Mouse (Mus musculus) kidney, adult 2 months (tissue): ENCODE data around the gene Fndc5.

ENCODE experiments used
- CTCF ChIP-seq: fragments of 200-500 bp; conservative IDR thresholded peaks from 2 replicates; pipeline ENCODE4 v1.5.1; 2011; ENCODE audit warnings: low read depth, mild to moderate bottlenecking, control low read depth, low read length, moderate library complexity, mixed read lengths; ENCODE audit not compliant: insufficient read depth, insufficient read length
- POLR2A ChIP-seq: fragments of 200-500 bp; IDR thresholded peaks from one replicate; pipeline ENCODE4 v1.6.1; 2011; ENCODE audit warnings: low read depth, low read length, control low read depth

DNA sequence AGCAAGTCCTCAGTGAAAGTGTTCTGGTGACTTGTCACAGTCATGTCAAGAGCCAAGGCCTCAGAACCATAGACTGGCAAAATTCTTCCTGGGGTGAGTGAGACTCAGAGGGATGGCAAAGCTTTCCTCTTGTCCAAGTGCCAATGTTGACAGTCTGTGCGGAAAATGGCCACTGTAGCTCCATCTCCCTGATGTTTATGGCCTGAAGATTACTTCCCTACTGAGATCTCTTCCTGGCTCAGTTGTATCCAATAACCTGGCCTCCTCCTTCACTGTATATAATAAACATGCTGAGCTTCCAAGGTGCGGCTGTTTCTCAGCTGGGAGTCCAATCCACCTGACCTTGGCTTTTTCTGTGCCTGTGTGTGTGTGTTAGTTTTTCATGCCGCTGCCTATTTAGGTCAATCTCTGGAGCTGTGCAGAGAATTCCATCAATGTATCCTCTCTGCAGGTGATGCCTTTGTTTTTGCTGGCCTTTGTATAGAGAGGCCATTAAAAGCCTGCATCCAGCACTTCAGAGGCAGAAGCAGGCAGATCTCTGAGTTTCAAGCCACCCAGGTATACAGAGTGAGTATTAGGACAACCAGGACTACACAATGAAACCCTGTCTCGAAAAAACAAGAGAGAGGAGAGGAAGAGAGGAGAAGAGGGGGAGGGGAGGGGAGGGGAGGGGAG, 24.9 kb downstream of the Fndc5 start:
- no peak for TF ChIP-seq CTCF
- no peak for TF ChIP-seq POLR2A
